Mouse (Mus musculus) brain, embryonic 14.5 days (tissue): ENCODE results near the gene Rhov. TPM values are rescaled to one million over a fixed set of nuclear protein-coding genes. Genes with fewer than 3 reads are reported as not detected.

Experiments
- DNase-seq: peaks from one replicate; pipeline ENCODE4 v3.0.0-alpha.2; 2011; ENCODE audit warnings: low read depth
- CTCF ChIP-seq: fragments of 200-500 bp; IDR thresholded peaks from 2 replicates; pipeline ENCODE4 v1.5.1; 2012; ENCODE audit warnings: inconsistent platforms, mild to moderate bottlenecking, moderate library complexity, borderline replicate concordance; ENCODE audit not compliant: insufficient read depth, insufficient read length; ENCODE audit errors: extremely low read depth
- POLR2A ChIP-seq: fragments of 200-500 bp; IDR thresholded peaks from 2 replicates; pipeline ENCODE4 v1.6.1; 2012; ENCODE audit warnings: mild to moderate bottlenecking, inconsistent platforms, borderline replicate concordance; ENCODE audit not compliant: poor library complexity, insufficient read depth, insufficient read length, severe bottlenecking; ENCODE audit errors: extremely low read depth
- polyA plus RNA-seq: library from polyadenylated mRNA; depleted of rRNA; stranded (reverse); fragments of >200 nt; gene quantifications from 2 replicates; pipeline ENCODE4 v1.2.3, GENCODE M21; 2012

Gene Rhov
- polyA plus RNA-seq, 1 experiment: 13.5 TPM

DNA sequence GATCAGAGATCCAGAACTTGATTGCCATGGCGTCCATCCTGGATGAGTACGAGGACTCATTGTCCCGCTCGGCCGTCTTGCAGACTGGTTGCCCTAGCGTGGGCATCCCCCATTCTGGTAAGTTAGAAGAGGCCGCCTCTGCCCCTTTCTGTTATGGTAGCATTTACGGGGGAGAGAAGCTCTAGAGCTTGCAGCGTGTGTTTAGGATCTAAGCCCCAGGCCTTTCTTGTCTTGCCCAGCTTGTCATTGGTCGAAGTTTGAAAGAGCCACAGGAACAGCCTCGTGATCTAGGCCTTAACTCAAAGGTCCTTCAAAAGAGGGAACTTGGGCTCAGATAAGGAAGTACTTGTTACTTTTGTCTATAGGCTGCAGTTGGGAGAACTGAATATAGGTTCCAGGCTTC is 17.9 kb upstream of the Rhov start:
- TF ChIP-seq CTCF (no peak), POLR2A (no peak)
- DNase-seq: no peak

DNA sequence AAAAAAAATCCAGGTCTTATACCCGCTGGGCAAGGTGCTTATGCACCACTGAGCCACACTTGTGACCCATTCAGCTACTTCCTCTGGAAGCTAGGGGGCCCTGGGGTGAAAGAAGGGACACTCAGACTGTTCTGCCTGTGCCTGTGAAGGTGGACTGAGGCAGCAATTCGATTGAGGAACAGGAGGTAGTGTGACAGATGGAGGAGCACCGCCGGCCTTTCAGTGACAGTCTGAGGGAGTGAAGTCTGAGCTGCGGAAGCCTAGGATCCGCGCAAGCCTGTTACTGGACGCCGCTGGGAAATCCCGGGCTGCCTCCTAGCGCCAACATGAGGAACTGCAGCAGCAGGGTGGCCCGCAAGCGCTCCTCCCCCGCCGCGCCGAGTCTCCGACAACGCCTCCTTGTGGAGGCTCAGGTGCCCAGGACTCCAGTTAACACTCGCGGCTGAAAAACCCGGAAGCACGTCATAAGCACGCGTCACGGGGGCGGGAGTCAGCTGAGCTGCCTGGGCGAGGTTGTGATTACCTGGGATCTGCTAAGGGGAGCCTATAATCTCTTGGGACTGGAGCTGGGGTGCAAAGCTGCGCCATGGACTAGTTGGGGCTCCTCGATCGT is 17.3 kb upstream of the Rhov start, which contains the start of gene Vps18:
TSS of gene Vps18 (plus strand) at position 471 of the 613 bp plus-strand sequence.
- DNase-seq: peak; percentile 99
- TF ChIP-seq CTCF (peak; percentile 98), POLR2A (peak; percentile 16; the same call in 1 of the 2 replicates)

DNA sequence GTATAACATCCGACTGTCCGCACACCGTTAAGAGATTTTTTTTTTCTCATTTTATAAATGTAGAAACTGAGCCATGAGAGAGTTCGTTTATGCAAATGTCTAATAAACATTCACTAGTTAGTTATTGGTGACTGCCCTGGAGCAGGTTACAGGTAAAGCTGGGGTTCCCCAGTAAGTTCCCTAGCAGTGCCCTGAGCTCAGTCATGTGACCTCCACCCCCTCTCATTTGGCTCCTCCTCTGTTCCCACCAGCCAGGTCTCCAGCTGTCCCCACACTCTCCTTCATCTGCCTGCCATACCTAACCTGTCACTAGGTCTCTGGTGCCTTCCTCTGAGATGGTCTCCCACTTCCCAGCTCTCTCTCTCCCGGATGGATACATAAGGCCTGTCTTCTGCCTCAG is 16.3 kb upstream of the Rhov start:
- TF ChIP-seq POLR2A: no peak
- TF ChIP-seq CTCF: no peak
- DNase-seq: no peak

DNA sequence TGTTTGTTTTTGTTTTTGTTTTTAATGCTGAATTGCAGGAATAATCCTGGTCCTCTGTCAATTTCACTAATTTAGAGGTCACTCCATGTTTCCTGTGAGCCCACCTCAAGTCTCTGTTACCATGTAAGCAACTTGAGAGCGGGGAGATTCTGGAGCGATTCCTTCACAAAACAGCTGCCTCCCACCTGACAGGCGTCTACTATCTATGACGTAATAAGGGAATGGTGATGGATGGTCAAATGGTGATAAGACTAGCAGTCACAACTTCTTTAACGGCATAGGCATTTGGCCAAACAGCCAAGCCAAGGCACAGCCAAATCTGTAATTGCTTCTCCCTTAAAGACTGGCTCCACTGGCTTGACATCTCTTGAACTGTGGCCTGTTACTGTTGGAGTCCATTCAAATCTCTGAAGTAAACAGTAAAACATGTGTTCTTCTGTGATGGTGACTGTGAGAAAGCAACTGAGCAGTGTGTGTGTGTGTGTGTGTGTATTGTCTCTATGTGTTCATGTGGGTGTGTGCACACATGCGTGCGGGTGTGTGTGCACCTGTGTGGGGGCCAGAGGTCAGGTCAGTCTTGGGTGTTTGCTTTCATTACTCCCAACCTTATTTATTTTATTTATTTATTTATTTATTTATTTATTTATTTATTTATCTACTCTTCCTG is 11.0 kb upstream of the Rhov start:
- no peak for DNase-seq
- TF ChIP-seq POLR2A (no peak), CTCF (no peak)

DNA sequence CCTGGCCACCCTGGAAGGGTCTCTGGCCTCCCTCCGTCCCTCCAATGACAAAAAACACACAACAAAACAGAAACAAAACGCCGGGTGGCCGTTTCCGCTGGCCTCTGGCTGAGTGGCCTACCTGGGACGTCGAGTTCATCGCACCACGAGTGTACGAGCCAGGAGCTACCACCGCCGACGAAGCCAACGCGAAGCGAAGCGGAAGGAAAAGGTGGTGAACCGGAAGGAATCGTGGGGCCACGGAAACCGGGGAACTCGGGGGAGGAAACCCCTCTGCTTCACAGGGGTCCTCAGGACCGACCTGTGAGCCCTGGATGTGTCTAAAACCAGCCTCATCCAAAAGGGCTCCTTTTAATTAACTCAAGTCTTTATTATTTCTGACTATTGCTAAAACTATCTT is 6.7 kb upstream of the Rhov start:
- DNase-seq: no peak
- no peak for TF ChIP-seq CTCF
- no peak for TF ChIP-seq POLR2A

DNA sequence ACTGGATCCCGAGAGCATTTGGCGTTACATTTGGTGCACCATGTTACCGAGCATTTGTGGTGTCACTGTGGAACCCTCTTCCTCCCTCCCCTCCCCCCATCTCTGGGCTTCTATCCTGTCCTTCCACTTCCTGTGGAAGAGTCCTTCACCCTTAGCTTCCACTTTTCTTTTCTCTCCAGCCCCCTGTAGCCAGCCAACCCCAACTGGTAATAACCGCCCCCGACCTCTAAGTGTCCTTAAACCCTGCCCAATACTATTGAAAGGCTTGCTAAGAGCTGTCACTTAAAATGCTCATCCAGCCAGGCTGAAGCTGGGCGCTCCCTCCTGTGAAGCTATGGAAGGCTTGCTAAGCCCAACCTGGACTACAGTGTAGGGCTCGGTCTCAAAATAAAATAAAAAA is 5.9 kb upstream of the Rhov start:
- TF ChIP-seq POLR2A: no peak
- no peak for TF ChIP-seq CTCF
- no peak for DNase-seq

DNA sequence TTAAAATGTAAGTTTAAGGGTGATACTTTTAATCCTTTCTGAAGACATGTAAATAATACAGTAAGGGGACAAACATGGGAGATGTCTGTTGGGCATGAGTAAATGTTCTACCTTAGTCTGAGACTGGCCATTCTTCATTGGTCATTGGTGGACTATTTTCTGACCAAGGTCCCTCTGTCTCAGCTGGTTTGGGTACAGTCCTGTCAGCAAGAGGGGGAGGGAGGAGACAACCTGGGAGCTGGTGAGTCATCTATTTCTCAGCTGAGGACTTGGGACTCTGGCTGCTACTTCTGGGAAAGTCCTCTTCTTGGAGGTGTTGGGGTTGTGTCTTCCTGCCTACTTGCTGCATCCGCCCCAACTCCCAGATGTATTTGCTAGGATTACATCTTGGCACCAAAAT is 3.1 kb upstream of the Rhov start:
- DNase-seq: no peak
- TF ChIP-seq POLR2A (no peak), CTCF (no peak)

DNA sequence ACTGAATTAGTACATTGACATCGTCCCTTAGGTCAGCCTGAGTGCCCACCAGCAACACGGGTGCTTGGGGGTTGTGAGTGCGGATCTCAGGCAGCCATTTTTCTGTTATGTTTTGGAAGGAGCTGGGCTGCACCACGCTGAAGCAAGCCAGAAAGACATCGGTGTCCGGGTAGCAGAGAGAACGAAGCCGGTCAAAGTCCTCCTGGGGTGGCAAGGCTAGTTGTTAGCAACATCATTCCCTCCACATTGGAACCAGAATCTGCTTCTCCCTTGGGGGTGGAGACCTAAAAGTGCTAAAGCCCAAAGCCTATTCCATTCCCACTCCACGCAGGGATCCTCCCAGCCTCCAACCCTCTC is 808 bp downstream of the Rhov start:
- TF ChIP-seq CTCF (no peak), POLR2A (no peak)
- no peak for DNase-seq

DNA sequence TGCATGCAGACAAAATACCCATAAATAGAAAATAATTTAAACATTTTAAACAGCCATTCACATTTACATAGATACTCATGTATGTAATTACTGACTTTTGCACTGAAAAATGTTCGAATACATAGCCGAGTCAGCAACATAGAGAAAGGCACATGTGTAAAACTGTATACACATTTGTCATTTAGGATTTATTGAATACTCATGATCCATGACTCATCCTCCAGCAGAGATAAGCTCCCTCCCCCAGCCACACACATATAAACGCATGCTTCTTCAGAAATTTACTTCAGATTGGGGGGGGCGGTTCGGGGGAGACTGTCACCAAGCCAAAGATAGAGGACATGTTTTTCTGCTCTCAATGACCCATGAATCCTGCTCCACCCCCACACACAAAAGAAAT is 7.3 kb downstream of the Rhov start:
- no peak for TF ChIP-seq POLR2A
- TF ChIP-seq CTCF: no peak
- no peak for DNase-seq

DNA sequence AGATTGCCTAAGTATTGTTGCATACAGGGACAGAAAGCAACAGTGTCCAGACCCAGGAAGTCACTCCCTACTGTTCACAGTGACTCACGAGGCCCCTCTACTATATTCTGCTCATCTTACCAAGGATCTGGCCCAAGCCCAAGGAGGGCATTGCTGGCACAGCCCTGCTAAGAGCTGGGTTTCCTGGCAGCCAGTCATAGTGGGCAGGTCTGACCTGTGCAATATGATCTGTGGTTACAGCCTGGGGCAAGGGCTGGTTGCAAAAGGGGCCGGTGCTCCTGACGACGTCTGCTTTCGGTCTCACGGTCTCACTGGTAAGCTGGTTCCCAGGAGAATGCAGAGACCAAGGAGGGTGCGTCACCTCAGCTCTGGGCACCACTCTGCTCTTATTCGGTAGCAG is 8.1 kb downstream of the Rhov start:
- TF ChIP-seq CTCF: no peak
- TF ChIP-seq POLR2A: no peak
- peak; percentile 67 for DNase-seq

DNA sequence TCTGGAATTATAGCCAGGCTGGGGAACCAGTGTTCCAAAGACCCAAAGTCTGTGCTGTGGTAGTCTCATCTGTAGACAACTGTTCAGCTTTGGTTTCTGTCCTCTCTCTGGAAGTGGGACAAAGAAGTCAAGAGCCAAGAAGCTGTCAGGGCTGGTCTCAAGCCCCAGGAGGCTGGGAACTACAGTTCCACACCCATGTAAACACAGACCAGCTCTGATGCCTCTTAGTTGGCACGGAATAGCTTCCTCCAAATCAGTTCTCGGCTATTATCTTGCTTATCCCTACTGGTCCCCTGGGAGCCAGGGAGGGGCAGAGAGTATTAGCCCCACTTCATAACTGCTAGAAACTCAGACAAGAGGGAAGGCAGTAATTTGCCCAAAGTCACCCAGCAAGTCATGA is 9.7 kb downstream of the Rhov start:
- TF ChIP-seq CTCF (no peak), POLR2A (no peak)
- no peak for DNase-seq

DNA sequence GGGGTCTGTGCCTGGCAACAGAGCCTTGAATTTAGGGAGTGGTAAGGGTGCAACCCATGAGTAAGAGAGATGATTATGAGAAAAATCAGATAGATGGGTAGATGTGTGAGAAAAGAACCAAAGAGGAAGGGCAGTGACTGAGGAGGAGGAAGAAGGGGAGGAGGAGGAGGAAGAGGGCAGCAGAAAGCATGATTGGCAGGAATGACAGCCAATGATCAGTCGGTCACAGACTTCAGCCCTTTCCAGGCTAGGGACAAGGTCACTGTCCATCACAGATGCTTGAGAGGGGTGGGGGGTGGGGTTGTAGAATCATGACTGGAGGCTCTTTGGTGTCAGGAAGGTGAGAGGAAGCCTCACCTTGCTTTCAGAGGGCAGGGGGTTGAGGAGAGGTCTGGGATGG is 10.6 kb downstream of the Rhov start:
- TF ChIP-seq POLR2A (no peak), CTCF (no peak)
- no peak for DNase-seq

DNA sequence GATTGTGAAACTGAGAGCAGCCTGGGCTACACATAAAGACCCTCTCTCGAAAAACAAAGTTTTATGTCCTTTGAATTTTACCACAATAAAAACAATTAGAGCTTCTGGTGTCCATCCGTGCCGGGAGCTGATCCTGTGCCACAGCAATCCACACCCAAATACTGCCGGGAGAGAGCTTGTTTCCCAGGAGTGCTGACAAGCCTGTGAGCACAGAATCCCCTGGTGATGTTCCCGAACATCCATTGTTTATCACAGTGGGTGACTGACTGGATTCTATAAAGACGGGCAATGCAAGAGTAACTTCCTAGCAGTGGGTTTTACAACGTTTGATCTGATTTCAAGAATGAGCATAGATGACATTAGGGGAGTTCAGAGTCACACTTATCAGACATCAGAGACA is 16.1 kb downstream of the Rhov start:
- DNase-seq: no peak
- TF ChIP-seq POLR2A: no peak
- TF ChIP-seq CTCF: no peak

DNA sequence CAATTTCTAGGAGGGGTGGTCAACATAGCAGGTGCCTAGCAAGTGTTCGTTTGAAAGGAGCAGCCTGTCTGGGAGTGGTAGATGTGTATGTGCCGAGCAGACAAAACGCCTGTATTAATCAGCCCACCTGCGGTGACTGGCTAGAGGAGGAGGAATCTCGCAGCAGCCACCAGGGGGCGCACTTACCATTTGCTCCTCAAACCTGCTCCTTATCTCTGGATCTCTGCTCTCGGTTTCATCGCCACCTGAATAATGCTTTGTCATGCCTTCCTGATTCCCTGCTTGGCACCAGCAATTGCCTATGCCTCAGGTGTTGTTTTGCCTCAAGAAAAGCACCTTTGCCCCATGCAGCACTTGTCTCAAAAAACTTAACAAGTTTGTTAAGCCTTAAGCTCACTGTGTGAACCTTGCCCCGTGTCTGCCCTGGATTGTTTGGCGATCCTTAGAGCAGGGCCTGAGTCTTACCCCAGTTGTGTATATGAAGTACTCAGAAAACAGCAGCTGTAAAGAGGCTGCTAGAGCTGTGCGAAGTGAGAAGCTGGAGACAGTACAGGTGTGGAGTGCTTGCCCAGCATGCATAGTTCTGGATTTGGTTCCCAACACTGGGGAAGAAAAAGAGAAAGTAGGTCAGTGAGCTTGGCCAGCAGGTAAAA is 20.1 kb downstream of the Rhov start:
- TF ChIP-seq POLR2A (no peak), CTCF (peak; percentile 98)
- peak; percentile 89 for DNase-seq
